Mouse (Mus musculus): ENCODE data around the gene Ppp5c.

DNA sequence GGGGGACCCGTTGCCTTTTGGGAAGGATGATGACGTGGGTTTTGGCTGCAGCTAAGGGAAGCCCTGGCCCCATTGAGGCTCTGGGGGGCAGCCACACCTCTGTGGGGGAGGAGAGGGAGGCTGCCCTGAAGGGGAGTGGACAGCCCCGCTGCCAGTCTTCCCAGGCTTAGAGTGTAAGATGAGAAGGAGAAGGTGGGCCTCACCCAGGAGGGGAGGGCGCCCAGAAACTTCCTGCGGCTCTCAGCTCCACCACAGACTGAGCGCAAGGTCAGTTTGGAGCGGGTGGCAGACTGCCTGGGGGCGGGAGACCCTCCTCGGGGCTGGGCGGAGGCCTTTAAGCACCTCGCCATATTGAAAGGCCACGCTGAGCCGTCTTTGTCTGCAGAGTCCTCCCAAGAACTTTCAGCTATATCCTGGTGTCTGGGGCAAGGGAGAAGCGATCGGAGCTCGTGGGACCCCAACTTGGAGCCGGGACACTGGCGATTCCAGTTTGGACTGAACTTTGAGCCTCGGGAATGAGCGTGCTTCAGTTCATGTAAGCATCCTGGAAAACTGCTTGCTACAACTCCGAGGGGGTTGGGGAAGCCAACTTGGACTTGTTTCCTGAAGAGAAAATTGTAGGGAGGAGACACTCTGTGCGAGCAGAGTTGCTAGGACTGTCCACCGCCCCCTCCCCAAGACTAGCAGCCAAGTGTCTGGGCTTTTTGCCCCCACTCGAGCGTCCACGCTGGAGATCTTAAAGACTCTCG is 33.9 kb downstream of the Ppp5c start:
- TF ChIP-seq CTCF (IDR thresholded peaks at IDR 0.05 in 2 of 3, conservative IDR thresholded peaks at IDR 0.05 in 1 of 3; ENCODE audit: control insufficient read depth in 1 of 3, insufficient read depth in 1 of 3, low read depth in 2 of 3, low read length in 3 of 3, poor library complexity in 1 of 3, severe bottlenecking in 1 of 3) (no peak), CHD1 (IDR thresholded peaks at IDR 0.05; ENCODE audit: low read depth, low read length) (no peak), E2F4 (IDR thresholded peaks at IDR 0.05; ENCODE audit: borderline replicate concordance, low read depth, low read length) (no peak), POLR2A (IDR thresholded peaks at IDR 0.05; ENCODE audit: control insufficient read depth in 1 of 2, insufficient read depth in 1 of 2, low read depth in 1 of 2, low read length in 2 of 2, poor library complexity in 1 of 2) (no peak), MEF2A (IDR thresholded peaks at IDR 0.05; ENCODE audit: extremely low read depth, insufficient replicate concordance, low read depth, low read length, poor library complexity, severe bottlenecking) (no peak), MXI1 (IDR thresholded peaks at IDR 0.05; ENCODE audit: low read depth, low read length) (no peak), TBP (IDR thresholded peaks at IDR 0.05; ENCODE audit: low read depth, low read length) (no peak), JUND (IDR thresholded peaks at IDR 0.05; ENCODE audit: low read depth, low read length) (no peak), CHD2 (IDR thresholded peaks at IDR 0.05; ENCODE audit: low read length) (no peak)
